In the genomic region with DNA sequence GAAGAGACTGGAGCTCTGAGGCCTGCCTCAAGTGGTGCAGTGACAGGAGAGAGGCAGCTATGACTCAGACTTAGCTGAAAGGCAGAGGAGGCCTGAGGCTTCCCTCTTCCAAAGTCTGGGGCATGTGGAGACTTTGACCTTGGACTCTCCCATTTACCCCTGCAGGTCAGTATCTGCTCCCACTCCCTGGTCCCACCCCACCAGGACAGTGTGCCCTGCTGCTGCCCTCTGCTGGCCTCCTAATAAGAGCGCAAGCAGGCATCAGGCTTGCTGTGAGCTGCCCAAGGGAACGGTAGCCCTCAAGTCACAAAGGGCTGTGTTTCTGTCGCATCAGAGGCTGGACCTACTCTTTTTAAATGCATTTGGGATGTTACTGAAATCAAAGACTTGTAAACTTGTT, we compare ENCODE assay signal across 10 mouse cellular contexts. TPM values are rescaled to one million over a fixed set of nuclear protein-coding genes. Genes with fewer than 3 reads are reported as not detected.
DNase-seq lines count a peak whose midpoint lies in the region; ATAC-seq and TF ChIP-seq lines count a peak whose summit lies in the region.
"Had no signal": no experiment of that assay in that cellular context is flagged by ENCODE, and none has a peak within 500 bp of the region (broad histone marks: within the 10 kb centered on the region; RNA-seq: fewer than 3 reads in every experiment).

No protein-coding gene starts in this region.

- H3K27ac ChIP-seq in liver, embryonic 11.5 days (ENCODE audit: low read depth, low read length) = no peak overlapping the region
- H3K27ac ChIP-seq: neural tube, embryonic 13.5 days had no signal

- WGBS in liver, embryonic 11.5 days = 22% methylated on average over 3 of the region's 3 CpGs

- no peaks in the 10 kb centered on the region for H3K36me3 ChIP-seq in liver, embryonic 11.5 days (ENCODE audit: control insufficient read depth, insufficient read depth, low read length)
- H3K36me3 ChIP-seq: neural tube, embryonic 13.5 days had no signal

- 0 out of 2 replicates have a peak, but pooled peaks have one; percentile 19 for ATAC-seq in liver, embryonic 11.5 days (replicated peaks; ENCODE audit: low FRiP score)

- no peak overlapping the region for H3K9ac ChIP-seq in liver, embryonic 11.5 days (ENCODE audit: low read depth, low read length)
- H3K9ac ChIP-seq: neural tube, embryonic 13.5 days had no signal

- no peak overlapping the region for H3K4me3 ChIP-seq in liver, embryonic 11.5 days (ENCODE audit: low read depth, low read length)
- H3K4me3 ChIP-seq: neural tube, embryonic 13.5 days had no signal

- no peak for TF ChIP-seq POLR2A in brain, embryonic 14.5 days (IDR thresholded peaks at IDR 0.05; ENCODE audit: borderline replicate concordance, extremely low read depth, insufficient read depth, insufficient read length, poor library complexity, severe bottlenecking)

- intact Hi-C loops in gastrocnemius, postnatal 36 days (cut with DNase I) = loop anchor here (5.0 kb wide), 1 partner anchor 291 kb away; no protein-coding TSS in a partner anchor

- DNase-seq in gastrocnemius, postnatal 10 days = peak; percentile 35
- DNase-seq in gastrocnemius, postnatal 36 days = no peak
- peak; percentile 24 for DNase-seq in ovary, postnatal 14 days (ENCODE audit: low spot score)
- no peak for DNase-seq in ovary, postnatal 10 days (ENCODE audit: low spot score)
- DNase-seq in brain, embryonic 14.5 days (ENCODE audit: low read depth) = peak; percentile 23
- peak; percentile 37 for DNase-seq in liver, embryonic 11.5 days (ENCODE audit: low spot score)
- DNase-seq in thymus, postnatal 4 days = peak; percentile 70
- no peak for DNase-seq in layer of hippocampus, adult 8-10 months (ENCODE audit: low spot score in 2 of 2)

- peak; percentile 69 for TF ChIP-seq CTCF in brain, embryonic 14.5 days (IDR thresholded peaks at IDR 0.05; ENCODE audit: borderline replicate concordance, extremely low read depth, insufficient read depth, insufficient read length)

- peaks cover 16% of the 10 kb centered on the region; the same call in 1 of the 2 replicates for H3K27me3 ChIP-seq in liver, embryonic 11.5 days (replicated peaks; ENCODE audit: control insufficient read depth, insufficient read depth, low read length)

- no peak overlapping the region for H3K4me2 ChIP-seq in liver, embryonic 11.5 days
- H3K4me2 ChIP-seq: neural tube, embryonic 13.5 days had no signal

- H3K9me3 ChIP-seq in liver, embryonic 11.5 days (ENCODE audit: control insufficient read depth, low read length) = no peaks in the 10 kb centered on the region
- H3K9me3 ChIP-seq: neural tube, embryonic 13.5 days had no signal

- H3K4me1 ChIP-seq in liver, embryonic 11.5 days (replicated peaks; ENCODE audit: control insufficient read depth, insufficient read depth, low read length) = peaks cover 5% of the 10 kb centered on the region; the same call in 1 of the 2 replicates

RNA-seq across cellular contexts. Expression of a gene that starts 14.2 kb away (rescaled TPM):
- under 1 TPM in 1 of 2 experiments, not detected in 1; 0.31 TPM for total RNA-seq in gastrocnemius, postnatal 10 days (2021)
- total RNA-seq in gastrocnemius, postnatal 36 days (2021) = under 1 TPM; 0.32 to 0.61 TPM
- polyA plus RNA-seq in brain, embryonic 14.5 days (2012; rRNA removed) = 0.26 and 0.37 TPM in 2 replicates
- not detected in 2 replicates for polyA plus RNA-seq in liver, embryonic 11.5 days (2014; fragmentation: Nextera tagmentation; extraction: Ambion mirVana)
- under 1 TPM in 1 of 4 experiments, not detected in 3; 0.33 TPM for total RNA-seq in layer of hippocampus, adult 8-10 months (2022)
- total RNA-seq: adrenal gland, adult 18-20 months had no signal
- polyA plus RNA-seq: neural tube, embryonic 13.5 days had no signal

RNA-seq across cellular contexts. Expression of a gene that starts 16.2 kb away (rescaled TPM):
- total RNA-seq in gastrocnemius, postnatal 10 days (2021) = 10 to 100 TPM; 56.3 to 60.9 TPM
- total RNA-seq in gastrocnemius, postnatal 36 days (2021) = 10 to 100 TPM; 55.7 to 60.3 TPM
- 31.6 and 34.6 TPM in 2 replicates for polyA plus RNA-seq in brain, embryonic 14.5 days (2012; rRNA removed)
- 21.2 and 23.2 TPM in 2 replicates for polyA plus RNA-seq in liver, embryonic 11.5 days (2014; fragmentation: Nextera tagmentation; extraction: Ambion mirVana)
- total RNA-seq in layer of hippocampus, adult 8-10 months (2022) = 10 to 100 TPM; 28.4 to 35.9 (median 32.0) TPM

Comparison
In these comparisons a context has a peak if more than half of its experiments do, and no peak if none do; other contexts are left out.
1. DNase-seq: peak in gastrocnemius, postnatal 10 days (single experiment), ovary, postnatal 14 days (single experiment), brain, embryonic 14.5 days (single experiment), liver, embryonic 11.5 days (single experiment) and thymus, postnatal 4 days (single experiment); none in gastrocnemius, postnatal 36 days (0 of 2), ovary, postnatal 10 days (single experiment) and layer of hippocampus, adult 8-10 months (0 of 2).